Mouse (Mus musculus): ENCODE measurements around the gene Atcay. TPM values are rescaled to one million over a fixed set of nuclear protein-coding genes. Genes with fewer than 3 reads are reported as not detected.
A peak's percentile ranks its signal among the peaks of the same experiment; 100 is the strongest.
"Not testable (repeated sequence)": the region's sequence is repeated elsewhere in the genome, so short reads cannot be mapped to it uniquely, and the experiment has no call there.

The Atcay gene
- polyA plus RNA-seq, 1 experiment, result 2.4 TPM

DNA sequence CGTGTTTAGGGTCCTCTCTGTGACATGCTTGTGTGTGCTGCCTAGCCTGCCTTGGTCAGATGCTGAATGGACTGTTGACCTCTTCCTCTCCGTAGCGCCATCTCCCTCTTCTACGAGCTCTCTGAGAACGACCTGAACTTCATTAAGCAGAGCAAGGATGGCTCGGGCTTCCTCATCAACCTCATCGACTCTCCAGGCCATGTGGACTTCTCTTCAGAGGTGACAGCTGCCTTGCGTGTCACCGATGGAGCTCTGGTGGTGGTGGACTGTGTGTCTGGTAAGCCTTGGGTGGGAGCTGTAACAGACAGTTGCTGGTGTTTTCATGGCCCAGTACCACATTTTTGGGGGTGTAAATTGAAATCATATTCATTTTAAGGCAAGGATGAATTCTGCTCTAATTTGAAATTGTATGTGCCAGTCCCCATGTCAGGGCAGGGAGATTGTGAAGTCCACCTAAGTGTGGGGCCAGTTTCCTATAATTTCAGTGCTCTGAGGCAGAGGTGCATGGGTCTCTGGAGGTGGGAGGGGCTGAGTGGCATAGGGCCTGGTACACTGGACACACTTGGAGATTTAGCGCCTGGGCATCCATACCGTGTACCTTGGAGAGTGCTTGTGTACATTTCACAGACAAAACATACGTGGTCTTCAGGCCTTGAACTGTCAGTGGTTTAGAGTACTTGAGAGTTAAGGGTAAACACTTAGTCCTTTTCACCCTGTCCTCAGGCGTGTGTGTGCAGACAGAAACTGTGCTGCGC, 52.5 kb downstream of the Atcay start:
- Histone ChIP-seq H3K4me3 (ENCODE audit: control insufficient read depth, insufficient read depth, low read length) (peak overlapping the region; percentile 78), H3K27ac (ENCODE audit: control insufficient read depth, insufficient read depth, low read length) (no peak overlapping the region), H3K27me3 (ENCODE audit: control insufficient read depth, insufficient read depth, low read length) (no peaks in the 10 kb centered on the region), H3K4me1 (replicated peaks; ENCODE audit: control insufficient read depth, insufficient read depth, low read length) (peaks cover 30% of the 10 kb centered on the region), H3K36me3 (ENCODE audit: control insufficient read depth, insufficient read depth, low read length) (peaks cover 48% of the 10 kb centered on the region)
- 74% methylated on average over 14 of the region's 14 CpGs for WGBS
- no peak for TF ChIP-seq CTCF (IDR thresholded peaks at IDR 0.05; ENCODE audit: borderline replicate concordance, control insufficient read depth, extremely low read depth, insufficient read depth, low read length, poor library complexity)
- TF ChIP-seq POLR2A (IDR thresholded peaks at IDR 0.05; ENCODE audit: control insufficient read depth, extremely low read depth, insufficient read depth, low read length, poor library complexity), result no peak
- no peak for DNase-seq

DNA sequence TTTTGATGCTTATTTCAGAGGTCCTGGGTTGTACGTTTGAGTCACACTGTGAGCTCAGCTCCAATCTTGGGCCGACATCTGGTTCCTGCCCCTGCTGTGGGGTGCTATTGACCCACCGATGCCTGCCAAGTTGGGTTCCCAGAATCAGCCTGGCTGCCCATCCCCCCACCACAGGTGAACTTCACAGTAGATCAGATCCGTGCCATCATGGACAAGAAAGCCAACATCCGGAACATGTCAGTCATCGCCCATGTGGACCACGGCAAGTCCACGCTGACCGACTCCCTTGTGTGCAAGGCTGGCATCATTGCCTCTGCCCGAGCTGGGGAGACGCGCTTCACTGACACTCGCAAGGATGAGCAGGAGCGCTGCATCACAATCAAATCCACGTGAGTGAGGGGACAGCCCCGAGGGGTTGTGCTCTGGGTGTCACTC, 53.1 kb downstream of the Atcay start:
- peaks cover 29% of the 10 kb centered on the region for H3K4me1 ChIP-seq (replicated peaks; ENCODE audit: control insufficient read depth, insufficient read depth, low read length)
- no peak for TF ChIP-seq POLR2A (IDR thresholded peaks at IDR 0.05; ENCODE audit: control insufficient read depth, extremely low read depth, insufficient read depth, low read length, poor library complexity)
- no peak for TF ChIP-seq CTCF (IDR thresholded peaks at IDR 0.05; ENCODE audit: borderline replicate concordance, control insufficient read depth, extremely low read depth, insufficient read depth, low read length, poor library complexity)
- peak; percentile 39 for DNase-seq
- peak overlapping the region; percentile 78 for H3K4me3 ChIP-seq (ENCODE audit: control insufficient read depth, insufficient read depth, low read length)
- 20% methylated on average over 16 of the region's 16 CpGs for WGBS
- peaks cover 48% of the 10 kb centered on the region for H3K36me3 ChIP-seq (ENCODE audit: control insufficient read depth, insufficient read depth, low read length)
- peak overlapping the region; percentile 41 for H3K27ac ChIP-seq (ENCODE audit: control insufficient read depth, insufficient read depth, low read length)
- no peaks in the 10 kb centered on the region for H3K27me3 ChIP-seq (ENCODE audit: control insufficient read depth, insufficient read depth, low read length)

DNA sequence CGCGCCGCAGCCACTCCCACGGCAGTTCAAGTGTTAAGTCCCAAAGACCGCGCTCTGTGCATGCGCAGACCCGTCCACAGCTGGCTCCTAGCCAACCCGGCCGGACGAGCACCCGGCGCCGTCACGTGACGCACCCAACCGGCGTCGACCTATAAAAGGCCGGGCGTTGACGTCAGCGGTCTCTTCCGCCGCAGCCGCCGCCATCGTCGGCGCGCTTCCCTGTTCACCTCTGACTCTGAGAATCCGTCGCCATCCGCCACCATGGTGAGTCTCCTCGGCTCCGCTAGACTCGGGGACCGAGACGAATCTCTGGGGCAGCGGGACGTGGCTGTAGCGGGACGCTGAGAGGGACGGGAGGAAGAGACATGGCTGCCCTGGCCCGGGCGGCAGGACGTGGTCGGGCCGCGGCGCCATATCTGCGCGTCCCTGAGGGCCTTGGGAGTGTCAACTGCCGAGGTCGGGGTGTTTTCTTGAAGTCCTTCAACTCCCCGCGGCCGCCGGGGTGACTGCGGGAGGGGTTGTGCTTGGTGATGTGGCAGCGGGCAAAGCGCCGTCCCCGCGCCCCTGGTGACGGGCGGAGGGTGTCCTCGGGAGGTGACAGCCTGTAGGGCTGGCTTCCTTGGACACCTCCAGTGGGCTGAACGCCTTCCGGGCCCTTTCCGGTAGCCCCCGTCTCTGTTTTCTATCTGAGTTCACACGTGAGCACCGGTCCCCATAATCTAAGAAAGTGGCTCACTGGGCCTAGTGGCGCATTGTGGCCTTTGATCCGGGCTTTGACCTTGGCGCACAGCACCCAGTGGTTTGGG, 54.0 kb downstream of the Atcay start, which contains the start of gene Eef2:
Gene Eef2 (plus strand): TSS at position 166 of the 806 bp plus-strand sequence.
- peaks cover 27% of the 10 kb centered on the region for H3K4me1 ChIP-seq (replicated peaks; ENCODE audit: control insufficient read depth, insufficient read depth, low read length)
- WGBS, result under 1% methylated on average over 77 of the region's 77 CpGs
- peak within 1 kb of the TSS; percentile 78 for H3K4me3 ChIP-seq (ENCODE audit: control insufficient read depth, insufficient read depth, low read length)
- no peaks in the 10 kb centered on the region for H3K27me3 ChIP-seq (ENCODE audit: control insufficient read depth, insufficient read depth, low read length)
- H3K36me3 ChIP-seq (ENCODE audit: control insufficient read depth, insufficient read depth, low read length), result peaks cover 42% of the 10 kb centered on the region
- H3K27ac ChIP-seq (ENCODE audit: control insufficient read depth, insufficient read depth, low read length), result peak within 1 kb of the TSS; percentile 42
- TF ChIP-seq POLR2A (IDR thresholded peaks at IDR 0.05; ENCODE audit: control insufficient read depth, extremely low read depth, insufficient read depth, low read length, poor library complexity), result peak; percentile 99
- peak; percentile 36; the same call in 1 of the 2 replicates for TF ChIP-seq CTCF (IDR thresholded peaks at IDR 0.05; ENCODE audit: borderline replicate concordance, control insufficient read depth, extremely low read depth, insufficient read depth, low read length, poor library complexity)
- peak; percentile 96 for DNase-seq

DNA sequence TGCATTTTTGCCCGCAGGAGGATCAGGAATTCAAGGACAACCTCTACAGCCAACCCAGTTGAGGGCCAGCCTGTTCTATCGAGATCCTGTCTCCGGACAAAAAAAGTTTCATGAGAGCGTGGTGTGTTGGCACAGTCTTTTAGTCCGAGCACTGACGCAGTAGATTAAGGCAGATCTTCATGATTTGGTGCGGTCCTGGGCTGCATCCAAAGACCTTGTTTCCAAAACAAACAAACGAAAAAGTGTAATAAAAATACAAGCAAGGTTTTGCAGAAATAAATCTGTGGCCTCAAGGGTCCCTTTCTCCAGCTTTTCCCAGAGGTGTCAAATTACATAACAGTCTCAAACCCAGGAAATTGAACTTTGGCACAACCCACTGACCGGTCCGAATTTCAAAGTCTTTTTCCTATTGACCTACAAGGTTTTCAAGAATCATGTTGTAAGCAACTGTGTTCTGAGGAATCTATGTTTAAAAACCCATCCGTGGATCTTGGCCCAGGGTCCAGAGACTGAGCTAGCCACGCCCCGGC, 54.6 kb downstream of the Atcay start:
- TF ChIP-seq POLR2A (IDR thresholded peaks at IDR 0.05; ENCODE audit: control insufficient read depth, extremely low read depth, insufficient read depth, low read length, poor library complexity) (no peak), CTCF (IDR thresholded peaks at IDR 0.05; ENCODE audit: borderline replicate concordance, control insufficient read depth, extremely low read depth, insufficient read depth, low read length, poor library complexity) (no peak)

DNA sequence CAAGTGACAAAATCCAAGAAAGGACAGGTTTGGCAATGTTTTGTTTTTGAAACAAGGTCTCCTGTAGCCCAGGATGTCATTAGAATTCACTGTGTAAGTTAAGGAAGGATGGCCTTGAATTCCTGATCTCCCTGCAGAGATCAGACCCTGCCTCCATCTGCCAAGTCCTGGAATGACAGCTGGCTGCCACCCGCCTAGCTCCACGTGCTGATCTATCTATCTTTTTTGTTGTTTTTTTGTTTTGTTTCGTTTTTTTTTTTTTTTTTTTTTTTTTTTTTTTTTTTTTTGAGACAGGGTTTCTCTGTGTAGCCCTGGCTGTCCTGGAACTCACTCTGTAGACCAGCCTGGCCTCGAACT, 55.3 kb downstream of the Atcay start:
- 13% methylated on average over 4 of the region's 4 CpGs for WGBS
- peaks cover 27% of the 10 kb centered on the region for H3K4me1 ChIP-seq (replicated peaks; ENCODE audit: control insufficient read depth, insufficient read depth, low read length)
- H3K36me3 ChIP-seq (ENCODE audit: control insufficient read depth, insufficient read depth, low read length), result peaks cover 29% of the 10 kb centered on the region
- not testable (repeated sequence) for DNase-seq; H3K4me3 ChIP-seq (ENCODE audit: control insufficient read depth, insufficient read depth, low read length); H3K27me3 ChIP-seq (ENCODE audit: control insufficient read depth, insufficient read depth, low read length)
- H3K27ac ChIP-seq (ENCODE audit: control insufficient read depth, insufficient read depth, low read length), result peak overlapping the region; percentile 11; the same call in 1 of the 2 replicates

More for the DNA sequence above, 54.6 kb downstream of the Atcay start:
- peak overlapping the region; percentile 27; the same call in 1 of the 2 replicates for H3K4me3 ChIP-seq (ENCODE audit: control insufficient read depth, insufficient read depth, low read length)
- H3K4me1 ChIP-seq (replicated peaks; ENCODE audit: control insufficient read depth, insufficient read depth, low read length), result peaks cover 27% of the 10 kb centered on the region
- 17% methylated on average over 13 of the region's 13 CpGs for WGBS
- peak overlapping the region; percentile 42; the same call in 1 of the 2 replicates for H3K27ac ChIP-seq (ENCODE audit: control insufficient read depth, insufficient read depth, low read length)
- DNase-seq, result no peak
- H3K27me3 ChIP-seq (ENCODE audit: control insufficient read depth, insufficient read depth, low read length), result no peaks in the 10 kb centered on the region
- peaks cover 36% of the 10 kb centered on the region for H3K36me3 ChIP-seq (ENCODE audit: control insufficient read depth, insufficient read depth, low read length)

DNA sequence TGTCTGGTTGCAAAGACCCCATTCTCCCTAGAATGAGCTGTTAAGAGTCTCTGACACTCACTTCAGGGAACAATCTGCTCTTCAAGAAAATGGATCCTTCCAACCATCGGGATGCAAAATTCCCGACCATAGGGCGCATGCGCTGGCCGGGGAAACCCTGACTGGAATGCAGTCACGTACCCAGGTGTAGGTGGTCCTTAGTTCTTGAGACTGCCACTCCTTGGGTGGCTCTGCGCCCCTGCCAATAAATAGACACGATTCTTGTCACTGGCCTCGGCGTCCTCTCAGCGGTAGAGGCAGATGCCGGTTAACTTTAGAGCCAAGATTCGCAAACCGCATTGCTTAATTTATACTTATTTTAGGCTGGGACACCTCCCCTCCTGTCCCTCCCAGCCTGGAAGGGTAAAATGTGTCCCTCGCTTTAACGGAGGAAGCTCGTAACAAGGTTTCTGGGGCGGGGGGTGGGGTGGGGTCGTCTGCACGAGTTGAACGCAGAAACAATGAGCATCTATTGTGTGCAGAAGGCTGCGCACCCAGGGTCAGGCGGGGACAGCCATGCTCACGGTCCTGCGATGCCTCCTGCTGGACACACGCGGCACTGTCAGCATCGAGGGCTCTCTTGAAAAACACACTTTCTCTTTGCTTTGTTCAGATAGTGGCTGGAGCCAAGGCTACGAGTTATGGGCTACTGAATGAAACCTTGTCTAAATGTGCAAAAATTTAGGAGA, 55.9 kb downstream of the Atcay start:
- WGBS, result 16% methylated on average over 29 of the region's 29 CpGs
- TF ChIP-seq POLR2A (IDR thresholded peaks at IDR 0.05; ENCODE audit: control insufficient read depth, extremely low read depth, insufficient read depth, low read length, poor library complexity), result no peak
- peak; percentile 92 for TF ChIP-seq CTCF (IDR thresholded peaks at IDR 0.05; ENCODE audit: borderline replicate concordance, control insufficient read depth, extremely low read depth, insufficient read depth, low read length, poor library complexity)
- no peaks in the 10 kb centered on the region for H3K27me3 ChIP-seq (ENCODE audit: control insufficient read depth, insufficient read depth, low read length)
- peak overlapping the region; percentile 14; the same call in 1 of the 2 replicates for H3K27ac ChIP-seq (ENCODE audit: control insufficient read depth, insufficient read depth, low read length)
- H3K4me1 ChIP-seq (replicated peaks; ENCODE audit: control insufficient read depth, insufficient read depth, low read length), result peaks cover 27% of the 10 kb centered on the region
- peak overlapping the region; percentile 23 for H3K4me3 ChIP-seq (ENCODE audit: control insufficient read depth, insufficient read depth, low read length)
- peaks cover 24% of the 10 kb centered on the region for H3K36me3 ChIP-seq (ENCODE audit: control insufficient read depth, insufficient read depth, low read length)
- peak; percentile 93 for DNase-seq
